ENCODE assay signal across 8 mouse cellular contexts in the genomic region with DNA sequence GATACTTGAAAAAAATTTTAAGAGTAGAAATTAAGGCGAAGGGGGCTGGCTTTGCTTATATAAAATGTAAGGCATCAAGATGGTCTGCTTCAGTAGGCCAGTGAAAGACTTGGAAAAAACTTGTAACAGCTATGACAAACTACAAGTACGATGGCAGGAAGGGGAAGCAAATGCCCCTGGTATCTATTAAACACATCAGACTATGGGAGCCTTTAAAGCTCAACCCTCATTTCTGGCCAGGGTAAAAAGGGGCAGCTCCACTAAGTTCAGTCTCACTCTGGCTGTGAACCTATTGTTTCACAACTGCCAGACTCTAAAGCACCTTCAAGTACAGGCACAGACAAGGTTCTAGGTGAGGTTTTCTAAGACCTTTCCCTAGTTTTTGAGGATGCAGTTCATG. TPM values are rescaled to one million over a fixed set of nuclear protein-coding genes. Genes with fewer than 3 reads are reported as not detected.
DNase-seq lines count a peak whose midpoint lies in the region; ATAC-seq and TF ChIP-seq lines count a peak whose summit lies in the region.

No protein-coding gene starts in this region.

- peak overlapping the region; percentile 32 for H3K4me3 ChIP-seq in lung, adult 2 months (replicated peaks; ENCODE audit: extremely low read depth, low read depth, low read length)
- H3K4me3 ChIP-seq in embryonic facial prominence, embryonic 13.5 days: peak overlapping the region; percentile 96
- H3K4me3 ChIP-seq in limb, embryonic 10.5 days: peak overlapping the region; percentile 96
- peak overlapping the region; percentile 76 for H3K4me3 ChIP-seq in neural tube, embryonic 15.5 days (replicated peaks)

- peak overlapping the region; percentile 63 for H3K9ac ChIP-seq in embryonic facial prominence, embryonic 13.5 days
- H3K9ac ChIP-seq in neural tube, embryonic 15.5 days (replicated peaks): peak overlapping the region; percentile 31; the same call in 1 of the 2 replicates

- no peak for DNase-seq in lung, adult 2 months
- DNase-seq in lung, postnatal 14 days: no peak
- DNase-seq in limb, embryonic 10.5 days (ENCODE audit: low spot score): no peak
- DNase-seq in yolk sac, embryonic 10.5 days (ENCODE audit: low spot score): no peak
- no peak for DNase-seq in c-Kit-positive CD71-positive TER-119-positive erythroid progenitor cells, embryonic 14.5 days (ENCODE audit: low spot score)
- no peak for DNase-seq in right cerebral cortex, adult 18-20 months

- peak overlapping the region; percentile 99 for H3K4me2 ChIP-seq in embryonic facial prominence, embryonic 13.5 days
- peak overlapping the region; percentile 98 for H3K4me2 ChIP-seq in neural tube, embryonic 15.5 days

- H3K27me3 ChIP-seq in embryonic facial prominence, embryonic 13.5 days: no peaks in the 10 kb centered on the region
- no peaks in the 10 kb centered on the region for H3K27me3 ChIP-seq in limb, embryonic 10.5 days (ENCODE audit: low read depth, poor library complexity, severe bottlenecking)
- no peaks in the 10 kb centered on the region for H3K27me3 ChIP-seq in neural tube, embryonic 15.5 days (replicated peaks)

- H3K27ac ChIP-seq in embryonic facial prominence, embryonic 13.5 days: no peak overlapping the region
- H3K27ac ChIP-seq in limb, embryonic 10.5 days: no peak overlapping the region
- no peak overlapping the region for H3K27ac ChIP-seq in neural tube, embryonic 15.5 days (replicated peaks)

- peaks cover 6% of the 10 kb centered on the region for H3K4me1 ChIP-seq in lung, adult 2 months (ENCODE audit: control insufficient read depth, insufficient read depth, low read length)
- H3K4me1 ChIP-seq in embryonic facial prominence, embryonic 13.5 days: peaks cover 20% of the 10 kb centered on the region
- peaks cover 21% of the 10 kb centered on the region for H3K4me1 ChIP-seq in limb, embryonic 10.5 days
- peaks cover 41% of the 10 kb centered on the region for H3K4me1 ChIP-seq in neural tube, embryonic 15.5 days

- no peak for TF ChIP-seq CTCF in lung, adult 2 months (IDR thresholded peaks at IDR 0.05; ENCODE audit: insufficient read depth, low read length)

- 40% methylated on average over 2 of the region's 2 CpGs for WGBS in lung, adult 2 months
- WGBS in embryonic facial prominence, embryonic 13.5 days: 59% methylated on average over 2 of the region's 2 CpGs
- 86% methylated on average over 2 of the region's 2 CpGs for WGBS in limb, embryonic 10.5 days
- WGBS in neural tube, embryonic 15.5 days: 81% methylated on average over 2 of the region's 2 CpGs

- no peaks in the 10 kb centered on the region for H3K9me3 ChIP-seq in embryonic facial prominence, embryonic 13.5 days
- no peaks in the 10 kb centered on the region for H3K9me3 ChIP-seq in limb, embryonic 10.5 days (replicated peaks)
- H3K9me3 ChIP-seq in neural tube, embryonic 15.5 days (replicated peaks): no peaks in the 10 kb centered on the region

- TF ChIP-seq POLR2A in lung, adult 2 months (IDR thresholded peaks at IDR 0.05; ENCODE audit: borderline replicate concordance, extremely low read depth, low read depth, low read length): no peak

- H3K36me3 ChIP-seq in embryonic facial prominence, embryonic 13.5 days: peaks cover 15% of the 10 kb centered on the region
- peaks cover 34% of the 10 kb centered on the region for H3K36me3 ChIP-seq in limb, embryonic 10.5 days
- H3K36me3 ChIP-seq in neural tube, embryonic 15.5 days: peaks cover 8% of the 10 kb centered on the region; the same call in 1 of the 2 replicates

- no peak for ATAC-seq in embryonic facial prominence, embryonic 13.5 days (ENCODE audit: insufficient number of reproducible peaks, insufficient read depth, low FRiP score, low TSS enrichment, low read depth)
- ATAC-seq in neural tube, embryonic 15.5 days (ENCODE audit: low FRiP score): no peak

RNA-seq across cellular contexts. Expression of gene Usp38, which starts 2.0 kb away (rescaled TPM):
- 8.1 and 8.8 TPM in 2 replicates for polyA plus RNA-seq in lung, adult 2 months (2012; rRNA removed)
- 18.2 and 18.3 TPM in 2 replicates for polyA plus RNA-seq in embryonic facial prominence, embryonic 13.5 days (2015; fragmentation: Nextera tagmentation; extraction: Ambion mirVana)
- 23.5 and 25.2 TPM in 2 replicates for polyA plus RNA-seq in limb, embryonic 10.5 days (2016; fragmentation: Nextera tagmentation; extraction: Ambion mirVana)
- polyA plus RNA-seq in neural tube, embryonic 15.5 days (2015; fragmentation: Nextera tagmentation; extraction: Ambion mirVana): 17.0 TPM in 2 replicates

Comparison
In these comparisons a context has a peak if more than half of its experiments do, and no peak if none do; other contexts are left out.
1. H3K4me3 ChIP-seq: peak in every context shown above with its lines; median percentile 96 in embryonic facial prominence, embryonic 13.5 days; 96 in limb, embryonic 10.5 days; 76 in neural tube, embryonic 15.5 days; 32 in lung, adult 2 months.